Mouse (Mus musculus) thymus, adult 2 months (tissue): Measurements from ENCODE around the gene Pcyt1a. TPM values are rescaled to one million over a fixed set of nuclear protein-coding genes. Genes with fewer than 3 reads are reported as not detected.
"Not testable (repeated sequence)": the region's sequence is repeated elsewhere in the genome, so short reads cannot be mapped to it uniquely, and the experiment has no call there.

Experiments used
- DNase-seq: peaks from one replicate; pipeline ENCODE4 v3.0.0; 2021
- H3K27ac ChIP-seq: fragments of 200-500 bp; 2 replicates; pipeline ENCODE4 v1.5.1; 2012; ENCODE audit warnings: low read length, control low read depth; ENCODE audit not compliant: control insufficient read depth, insufficient read depth
- H3K27me3 ChIP-seq: fragments of 200-500 bp; 2 replicates; pipeline ENCODE4 v1.6.1; 2012; ENCODE audit warnings: mild to moderate bottlenecking, low read length, moderate library complexity, mixed read lengths; ENCODE audit not compliant: control insufficient read depth, insufficient read depth
- H3K36me3 ChIP-seq: fragments of 200-500 bp; 2 replicates; pipeline ENCODE4 v1.6.1; 2012; ENCODE audit warnings: mild to moderate bottlenecking, low read length, moderate library complexity; ENCODE audit not compliant: control insufficient read depth, insufficient read depth
- H3K4me1 ChIP-seq: fragments of 200-500 bp; replicated peaks from 2 replicates; pipeline ENCODE4 v1.6.1; 2012; ENCODE audit warnings: low read length; ENCODE audit not compliant: control insufficient read depth, insufficient read depth
- H3K4me3 ChIP-seq: fragments of 200-500 bp; 2 replicates; pipeline ENCODE4 v1.5.1; 2012; ENCODE audit warnings: mild to moderate bottlenecking, low read length, control low read depth, moderate library complexity; ENCODE audit not compliant: control insufficient read depth, insufficient read depth
- CTCF ChIP-seq: fragments of 200-500 bp; IDR thresholded peaks from 2 replicates; pipeline ENCODE4 v1.5.1; 2012; ENCODE audit warnings: mild to moderate bottlenecking, control low read depth, low read length, moderate library complexity, borderline replicate concordance; ENCODE audit not compliant: control insufficient read depth, poor library complexity, insufficient read depth; ENCODE audit errors: extremely low read depth
- POLR2A ChIP-seq: fragments of 200-500 bp; IDR thresholded peaks from 2 replicates; pipeline ENCODE4 v1.6.1; 2012; ENCODE audit warnings: mild to moderate bottlenecking, low read length, control low read depth, moderate library complexity; ENCODE audit not compliant: control insufficient read depth, poor library complexity, insufficient read depth; ENCODE audit errors: extremely low read depth
- WGBS: fragments of 180-500 bp; shearing (Covaris S2); methylation state at CpG from one replicate; pipeline ENCODE4 v1.1.7; 2018; 5-methylcytosine and 5-hydroxymethylcytosine counted together
- polyA plus RNA-seq: library from polyadenylated mRNA; depleted of rRNA; stranded (reverse); fragments of >200 nt; gene quantifications from 2 replicates; pipeline ENCODE4 v1.2.3, GENCODE M21; 2012

Gene Pcyt1a
- polyA plus RNA-seq, 1 experiment, result 21.2 TPM

DNA sequence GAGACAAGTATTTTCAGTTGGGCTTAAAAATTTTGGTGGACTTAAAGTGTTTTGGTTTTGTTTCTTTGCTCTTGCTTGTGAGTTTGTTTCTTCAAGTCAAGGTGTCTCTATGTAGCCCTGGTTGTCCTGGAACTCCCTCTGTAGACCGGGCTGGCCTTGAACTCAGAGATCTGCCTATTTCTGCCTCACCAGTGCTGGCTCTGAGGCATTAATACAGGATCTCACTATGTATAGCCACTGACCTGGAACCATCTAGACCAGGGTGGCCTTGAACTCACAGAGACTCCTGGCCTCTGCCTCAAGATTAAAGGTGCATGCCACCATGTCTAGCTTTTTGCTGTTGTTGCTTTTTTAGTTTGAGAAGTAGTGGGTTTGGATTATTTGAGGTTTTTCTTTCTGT lies 1.2 kb downstream of the Pcyt1a start:
- peaks cover 17% of the 10 kb centered on the region for H3K4me1 ChIP-seq
- TF ChIP-seq POLR2A (no peak), CTCF (no peak)
- no peak for DNase-seq
- H3K4me3 ChIP-seq, result no peak overlapping the region
- no peaks in the 10 kb centered on the region for H3K27me3 ChIP-seq
- H3K27ac ChIP-seq, result no peak overlapping the region
- no peaks in the 10 kb centered on the region for H3K36me3 ChIP-seq
- WGBS, result 94% methylated on average over 1 of the region's 1 CpGs

DNA sequence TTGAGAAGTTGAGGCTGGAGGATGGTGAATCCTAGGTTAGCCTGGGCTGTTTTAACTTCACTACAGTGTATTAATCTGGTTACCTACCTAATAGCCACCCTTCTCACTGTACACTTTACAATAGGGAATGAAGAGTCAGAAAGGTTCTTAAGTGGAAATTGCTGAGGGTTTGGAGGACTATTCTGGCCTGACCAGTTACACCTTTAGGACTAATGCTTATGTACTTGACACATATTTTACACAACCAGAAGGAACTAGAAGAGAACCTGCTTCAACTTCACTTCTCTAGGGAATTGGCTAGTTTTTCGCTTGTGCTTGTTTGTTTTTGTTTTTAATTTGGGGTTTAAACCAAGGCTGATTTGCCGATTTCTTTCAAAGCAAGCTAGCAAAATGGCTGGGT lies 2.4 kb downstream of the Pcyt1a start:
- no peak overlapping the region for H3K27ac ChIP-seq
- TF ChIP-seq POLR2A (no peak), CTCF (no peak)
- peaks cover 17% of the 10 kb centered on the region for H3K4me1 ChIP-seq
- no peak overlapping the region for H3K4me3 ChIP-seq
- H3K27me3 ChIP-seq, result no peaks in the 10 kb centered on the region
- WGBS, result 79% methylated on average over 2 of the region's 2 CpGs
- no peaks in the 10 kb centered on the region; the same call in 1 of the 2 replicates for H3K36me3 ChIP-seq
- no peak for DNase-seq

DNA sequence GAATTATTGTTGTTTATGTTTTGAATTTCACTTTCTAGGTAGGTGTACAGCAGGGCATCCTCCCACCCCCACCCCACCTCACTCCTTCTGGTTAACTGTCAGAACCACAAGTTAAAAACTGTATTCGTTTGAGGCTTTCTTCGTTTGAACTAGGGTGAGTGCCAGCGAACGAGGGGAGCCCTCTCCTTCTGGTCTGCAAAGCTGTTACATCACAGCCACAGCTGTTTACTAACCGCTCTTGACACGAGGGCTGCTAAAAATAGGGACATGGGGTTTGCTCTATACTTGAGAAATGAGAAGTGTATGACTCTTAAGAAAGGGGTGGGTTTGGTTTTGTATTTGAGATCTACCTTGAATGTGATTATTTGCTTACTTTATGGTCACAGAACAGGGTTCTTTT lies 3.3 kb downstream of the Pcyt1a start:
- 2% methylated on average over 6 of the region's 6 CpGs for WGBS
- DNase-seq, result peak; percentile 72
- H3K4me3 ChIP-seq, result no peak overlapping the region
- H3K4me1 ChIP-seq, result peaks cover 17% of the 10 kb centered on the region
- TF ChIP-seq CTCF (no peak), POLR2A (no peak)
- H3K27me3 ChIP-seq, result no peaks in the 10 kb centered on the region
- H3K36me3 ChIP-seq, result no peaks in the 10 kb centered on the region; the same call in 1 of the 2 replicates
- no peak overlapping the region for H3K27ac ChIP-seq

DNA sequence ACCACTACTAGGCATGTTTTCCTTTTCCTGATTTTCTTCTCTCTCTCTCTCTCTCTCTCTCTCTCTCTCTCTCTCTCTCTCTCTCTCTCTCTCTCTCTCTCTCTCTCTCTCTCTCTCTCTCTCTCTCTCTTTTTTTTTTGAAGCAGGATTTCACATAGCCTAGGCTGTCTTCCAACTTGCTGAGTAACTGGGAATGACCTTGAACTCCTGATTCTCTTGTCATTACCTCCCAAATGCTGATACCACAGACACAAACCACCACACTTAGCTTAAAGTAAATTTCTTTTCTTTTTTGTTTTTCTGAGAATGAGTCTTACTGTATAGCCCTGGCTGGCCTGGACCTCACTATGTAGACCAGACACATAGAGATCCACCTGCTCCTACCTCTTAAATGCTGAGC lies 4.0 kb downstream of the Pcyt1a start:
- Histone ChIP-seq H3K36me3 (no peaks in the 10 kb centered on the region; the same call in 1 of the 2 replicates), H3K27ac (peak overlapping the region; percentile 61; the same call in 1 of the 2 replicates), H3K4me1 (peaks cover 16% of the 10 kb centered on the region), H3K27me3 (no peaks in the 10 kb centered on the region), H3K4me3 (no peak overlapping the region)
- no peak for DNase-seq
- TF ChIP-seq POLR2A (no peak), CTCF (no peak)

DNA sequence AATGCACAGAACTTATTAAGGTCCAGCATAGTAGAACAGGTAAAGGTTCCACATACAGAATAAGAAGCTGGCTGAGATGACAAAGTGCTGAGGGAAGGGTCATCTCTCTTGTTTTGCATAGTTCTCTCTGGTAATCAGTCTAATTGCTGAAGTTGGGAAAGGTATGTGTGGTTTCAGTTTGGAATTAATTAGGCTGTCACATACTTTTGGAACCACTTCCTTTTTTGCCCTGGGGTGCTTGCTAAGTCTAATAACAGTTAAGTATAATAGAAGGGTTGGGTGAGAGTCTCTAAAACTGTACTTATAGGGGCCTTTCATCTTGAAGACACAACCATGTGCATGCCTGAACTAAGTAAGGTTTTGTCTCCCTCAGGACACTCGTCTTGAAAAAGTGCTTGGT lies 5.9 kb downstream of the Pcyt1a start:
- no peak for DNase-seq
- Histone ChIP-seq H3K27me3 (no peaks in the 10 kb centered on the region), H3K4me3 (no peak overlapping the region), H3K4me1 (peaks cover 8% of the 10 kb centered on the region), H3K27ac (no peak overlapping the region), H3K36me3 (no peaks in the 10 kb centered on the region; the same call in 1 of the 2 replicates)
- 77% methylated on average over 1 of the region's 1 CpGs for WGBS
- TF ChIP-seq POLR2A (no peak), CTCF (no peak)

DNA sequence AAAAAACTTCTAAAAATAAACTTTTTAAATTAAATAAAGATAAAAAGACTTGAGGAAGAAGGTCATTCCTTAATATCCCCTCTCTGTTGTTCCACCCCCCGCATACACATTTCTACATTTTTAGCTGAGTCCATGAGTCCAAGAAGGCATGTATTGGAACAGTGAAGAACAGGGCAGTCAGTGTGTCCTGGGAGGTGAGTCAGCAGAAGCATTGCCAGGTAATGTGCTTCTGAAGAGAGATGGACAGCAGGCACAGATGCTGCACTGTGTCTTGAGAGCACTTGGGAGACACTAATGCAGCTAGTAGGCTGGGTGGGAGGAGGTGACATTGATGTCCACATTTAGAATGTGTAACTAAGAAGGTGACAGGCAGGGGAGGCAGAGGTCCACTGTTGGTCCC lies 6.5 kb downstream of the Pcyt1a start:
- no peak for TF ChIP-seq POLR2A
- no peak for TF ChIP-seq CTCF
- WGBS, result 100% methylated on average over 1 of the region's 1 CpGs
- H3K27ac ChIP-seq, result no peak overlapping the region
- no peaks in the 10 kb centered on the region for H3K27me3 ChIP-seq
- H3K4me3 ChIP-seq, result no peak overlapping the region
- H3K4me1 ChIP-seq, result peaks cover 8% of the 10 kb centered on the region
- no peak for DNase-seq
- H3K36me3 ChIP-seq, result no peaks in the 10 kb centered on the region; the same call in 1 of the 2 replicates

DNA sequence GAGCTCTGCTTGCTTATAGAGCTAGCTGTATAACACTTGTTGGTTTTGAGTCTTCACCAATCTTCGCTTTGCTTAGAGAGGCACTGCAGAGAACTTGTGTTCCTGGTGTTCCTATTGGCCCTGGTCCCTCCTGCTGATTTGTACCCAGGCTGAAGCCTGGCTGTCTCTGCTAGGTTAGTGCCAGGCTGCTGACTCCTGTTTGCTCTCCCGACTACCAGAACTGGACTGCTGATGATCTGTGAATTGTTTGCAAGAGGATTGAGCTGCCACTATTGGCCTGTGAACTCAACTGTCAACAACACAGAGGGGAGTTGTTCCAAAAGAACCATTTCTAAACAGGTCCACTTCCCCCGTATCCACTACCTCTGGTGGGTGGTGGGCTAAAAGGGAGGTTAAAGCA lies 10.7 kb downstream of the Pcyt1a start:
- H3K36me3 ChIP-seq, result no peaks in the 10 kb centered on the region; the same call in 1 of the 2 replicates
- no peak for DNase-seq
- 100% methylated on average over 3 of the region's 3 CpGs for WGBS
- no peak for TF ChIP-seq CTCF
- TF ChIP-seq POLR2A, result no peak
- H3K27me3 ChIP-seq, result no peaks in the 10 kb centered on the region
- H3K4me1 ChIP-seq, result no peaks in the 10 kb centered on the region
- H3K27ac ChIP-seq, result no peak overlapping the region
- H3K4me3 ChIP-seq, result no peak overlapping the region

DNA sequence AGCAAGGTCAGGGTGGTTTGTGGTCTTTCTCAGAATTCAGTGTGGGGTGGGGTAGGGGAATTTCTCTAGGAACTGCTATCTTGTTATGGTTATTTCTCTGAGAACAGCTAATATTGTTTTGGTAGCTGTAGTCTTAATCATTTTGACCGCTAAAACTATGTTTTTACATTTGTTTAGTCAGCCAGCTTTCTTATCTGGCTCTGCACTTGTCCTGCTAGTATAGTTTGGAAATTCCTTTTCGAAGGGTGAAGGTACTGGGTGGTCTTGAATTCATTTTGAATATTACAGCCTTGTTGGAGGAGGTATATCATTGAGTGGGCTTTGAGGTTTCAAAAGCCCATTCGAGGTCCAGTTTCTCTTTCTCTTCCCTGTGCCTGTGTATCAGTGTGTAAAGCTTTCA lies 13.9 kb downstream of the Pcyt1a start:
- H3K4me1 ChIP-seq, H3K27me3 ChIP-seq, H3K36me3 ChIP-seq, H3K4me3 ChIP-seq, H3K27ac ChIP-seq, DNase-seq: not testable (repeated sequence)
- WGBS, result 82% methylated on average over 3 of the region's 3 CpGs
